Mouse (Mus musculus): ENCODE results near the gene Dock10.

Dock10 gene

GRCm38 (mm10) chr1:80613395-80614011 is 144.8 kb downstream of the Dock10 start:
- no peak for DNase-seq (ENCODE audit: low spot score)

GRCm38 (mm10) chr1:80607546-80607945 is 150.8 kb downstream of the Dock10 start:
- no peak for DNase-seq (ENCODE audit: low spot score)

GRCm38 (mm10) chr1:80606131-80606754 is 152.1 kb downstream of the Dock10 start:
- DNase-seq (ENCODE audit: low spot score) = peak; percentile 53

- no peak for DNase-seq (ENCODE audit: low spot score)
These were observed 154.0 kb downstream of the Dock10 start for GRCm38 (mm10) chr1:80604332-80604731.

- no peak for DNase-seq (ENCODE audit: low spot score)
These were observed 155.2 kb downstream of the Dock10 start for GRCm38 (mm10) chr1:80603081-80603480.

GRCm38 (mm10) chr1:80583281-80583680 is 175.0 kb downstream of the Dock10 start:
- no peak for DNase-seq (ENCODE audit: low spot score)

GRCm38 (mm10) chr1:80582186-80582585 is 176.1 kb downstream of the Dock10 start:
- DNase-seq (ENCODE audit: low spot score) = no peak

- DNase-seq (ENCODE audit: low spot score) = no peak
These were observed 181.4 kb downstream of the Dock10 start for GRCm38 (mm10) chr1:80576898-80577297.

- no peak for DNase-seq (ENCODE audit: low spot score)
These were observed 201.9 kb downstream of the Dock10 start for GRCm38 (mm10) chr1:80556446-80556845.

GRCm38 (mm10) chr1:80541522-80541921 is 216.8 kb downstream of the Dock10 start:
- DNase-seq (ENCODE audit: low spot score) = no peak

GRCm38 (mm10) chr1:80522197-80522596 is 236.1 kb downstream of the Dock10 start:
- DNase-seq (ENCODE audit: low spot score) = no peak

GRCm38 (mm10) chr1:80520456-80520855 is 237.9 kb downstream of the Dock10 start:
- DNase-seq (ENCODE audit: low spot score) = no peak

GRCm38 (mm10) chr1:80519893-80520292 is 238.4 kb downstream of the Dock10 start:
- DNase-seq (ENCODE audit: low spot score) = no peak

- no peak for DNase-seq (ENCODE audit: low spot score)
These were observed 242.5 kb downstream of the Dock10 start for GRCm38 (mm10) chr1:80515836-80516235.

GRCm38 (mm10) chr1:80512210-80512948 is 245.9 kb downstream of the Dock10 start:
- DNase-seq (ENCODE audit: low spot score) = no peak

- no peak for DNase-seq (ENCODE audit: low spot score)
These were observed 253.6 kb downstream of the Dock10 start for GRCm38 (mm10) chr1:80504757-80505156.

GRCm38 (mm10) chr1:80504081-80504480 is 254.2 kb downstream of the Dock10 start:
- DNase-seq (ENCODE audit: low spot score) = no peak

- DNase-seq (ENCODE audit: low spot score) = no peak
These were observed 255.7 kb downstream of the Dock10 start for GRCm38 (mm10) chr1:80502456-80503165.

- DNase-seq (ENCODE audit: low spot score) = no peak
These were observed 259.1 kb downstream of the Dock10 start for GRCm38 (mm10) chr1:80499264-80499663.

- DNase-seq (ENCODE audit: low spot score) = no peak
These were observed 262.0 kb downstream of the Dock10 start for GRCm38 (mm10) chr1:80496360-80496759.

- DNase-seq (ENCODE audit: low spot score) = no peak
These were observed 274.9 kb downstream of the Dock10 start for GRCm38 (mm10) chr1:80483419-80483818.

- DNase-seq (ENCODE audit: low spot score) = no peak
These were observed 283.4 kb downstream of the Dock10 start for GRCm38 (mm10) chr1:80474942-80475341.

GRCm38 (mm10) chr1:80472395-80472794 is 285.9 kb downstream of the Dock10 start:
- no peak for DNase-seq (ENCODE audit: low spot score)
